Mouse (Mus musculus): ENCODE data around the gene Mgat1.

Gene Mgat1

GRCm38 (mm10) chr11:49241471-49241870 is 2.5 kb upstream of the Mgat1 start:
- no peak for DNase-seq (ENCODE audit: low spot score)

- no peak for DNase-seq (ENCODE audit: low spot score)
Observed at GRCm38 (mm10) chr11:49242944-49243626, 906 bp upstream of the Mgat1 start.

- DNase-seq (ENCODE audit: low spot score) = no peak
Observed at GRCm38 (mm10) chr11:49244595-49244930, 572 bp downstream of the Mgat1 start.

GRCm38 (mm10) chr11:49245176-49245575 is 1.2 kb downstream of the Mgat1 start:
- DNase-seq (ENCODE audit: low spot score) = peak; percentile 81

GRCm38 (mm10) chr11:49245634-49246415 is 1.8 kb downstream of the Mgat1 start:
- no peak for DNase-seq (ENCODE audit: low spot score)

GRCm38 (mm10) chr11:49246523-49246922 is 2.5 kb downstream of the Mgat1 start:
- no peak for DNase-seq (ENCODE audit: low spot score)

GRCm38 (mm10) chr11:49247255-49247654 is 3.3 kb downstream of the Mgat1 start:
- DNase-seq (ENCODE audit: low spot score) = no peak

GRCm38 (mm10) chr11:49248226-49248973 is 4.4 kb downstream of the Mgat1 start:
- no peak for DNase-seq (ENCODE audit: low spot score)

- DNase-seq (ENCODE audit: low spot score) = no peak
Observed at GRCm38 (mm10) chr11:49248974-49249700, 5.1 kb downstream of the Mgat1 start.

- DNase-seq (ENCODE audit: low spot score) = no peak
Observed at GRCm38 (mm10) chr11:49249811-49250421, 5.9 kb downstream of the Mgat1 start.

GRCm38 (mm10) chr11:49250422-49251379 is 6.7 kb downstream of the Mgat1 start:
- peak; percentile 82 for DNase-seq (ENCODE audit: low spot score)

GRCm38 (mm10) chr11:49251380-49251761 is 7.4 kb downstream of the Mgat1 start:
- no peak for DNase-seq (ENCODE audit: low spot score)

GRCm38 (mm10) chr11:49252048-49252447 is 8.1 kb downstream of the Mgat1 start:
- DNase-seq (ENCODE audit: low spot score) = no peak

GRCm38 (mm10) chr11:49253035-49253434 is 9.0 kb downstream of the Mgat1 start:
- DNase-seq (ENCODE audit: low spot score) = peak; percentile 72

- DNase-seq (ENCODE audit: low spot score) = no peak
Observed at GRCm38 (mm10) chr11:49259296-49259695, 15.3 kb downstream of the Mgat1 start.

- DNase-seq (ENCODE audit: low spot score) = no peak
Observed at GRCm38 (mm10) chr11:49259829-49260228, 15.8 kb downstream of the Mgat1 start.

GRCm38 (mm10) chr11:49260598-49261312 is 16.8 kb downstream of the Mgat1 start:
- no peak for DNase-seq (ENCODE audit: low spot score)

- DNase-seq (ENCODE audit: low spot score) = no peak
Observed at GRCm38 (mm10) chr11:49261313-49261855, 17.4 kb downstream of the Mgat1 start.

- no peak for DNase-seq (ENCODE audit: low spot score)
Observed at GRCm38 (mm10) chr11:49262286-49262685, 18.3 kb downstream of the Mgat1 start.

GRCm38 (mm10) chr11:49263149-49263548 is 19.2 kb downstream of the Mgat1 start:
- no peak for DNase-seq (ENCODE audit: low spot score)

Data from adipocyte (in vitro differentiated cells).